Mouse (Mus musculus) effector memory CD4-positive, alpha-beta T cell, adult 7 months (primary cell): ENCODE data around the gene Rbp2. TPM values are rescaled to one million over a fixed set of nuclear protein-coding genes. Genes with fewer than 3 reads are reported as not detected.

Experiments
- polyA plus RNA-seq: library from polyadenylated mRNA; unstranded; fragments of 100-300 nt; shearing (Covaris generic); gene quantifications from one replicate; pipeline ENCODE4 v1.2.1, GENCODE M21; 2017

Gene Rbp2
- polyA plus RNA-seq: not detected

DNA sequence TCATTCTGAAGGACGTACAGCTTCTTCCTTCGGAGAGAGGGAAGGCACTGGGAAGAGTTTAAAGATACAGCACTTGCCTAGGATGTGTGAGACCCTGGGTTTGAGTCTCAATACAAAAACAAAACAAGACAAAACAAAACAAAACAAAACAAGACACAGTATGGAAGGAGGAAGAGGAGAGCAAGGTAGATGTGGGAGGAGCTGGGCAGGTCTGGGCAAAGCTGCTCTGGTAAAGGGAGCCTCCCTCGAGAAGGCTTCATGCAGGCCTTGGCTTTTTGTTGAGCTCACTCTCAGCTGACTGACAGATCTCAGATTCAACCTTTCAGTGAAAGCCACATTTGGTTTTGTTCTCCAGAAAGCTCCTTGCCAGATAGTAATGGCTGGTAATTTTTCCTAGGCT is at the start of gene Rbp2:
TSS of gene Rbp2 (plus strand) at position 301 of the 400 bp plus-strand sequence.

Other genes with a start within 250 kb of the Rbp2 start
- gene Nmnat3, start 198.7 kb upstream of the Rbp2 start, polyA plus RNA-seq: 8.9 TPM
- not detected for gene Rbp1, start 63.2 kb upstream of the Rbp2 start, polyA plus RNA-seq
- 95.1 TPM for gene Copb2, start 77.6 kb downstream of the Rbp2 start, polyA plus RNA-seq
- gene Mrps22, start 115.5 kb downstream of the Rbp2 start, polyA plus RNA-seq: 11.4 TPM